Mouse (Mus musculus) lung, postnatal 0 days (tissue): ENCODE measurements around the gene Scarf1.

Experiments used
- CTCF ChIP-seq: IDR thresholded peaks from 2 replicates; pipeline ENCODE4 v1.5.1; 2016; ENCODE audit warnings: antibody characterized with exemption, mild to moderate bottlenecking
- EP300 ChIP-seq: IDR thresholded peaks from 2 replicates; pipeline ENCODE4 v1.6.1; 2016; ENCODE audit warnings: antibody characterized with exemption, mild to moderate bottlenecking, control low read depth

DNA sequence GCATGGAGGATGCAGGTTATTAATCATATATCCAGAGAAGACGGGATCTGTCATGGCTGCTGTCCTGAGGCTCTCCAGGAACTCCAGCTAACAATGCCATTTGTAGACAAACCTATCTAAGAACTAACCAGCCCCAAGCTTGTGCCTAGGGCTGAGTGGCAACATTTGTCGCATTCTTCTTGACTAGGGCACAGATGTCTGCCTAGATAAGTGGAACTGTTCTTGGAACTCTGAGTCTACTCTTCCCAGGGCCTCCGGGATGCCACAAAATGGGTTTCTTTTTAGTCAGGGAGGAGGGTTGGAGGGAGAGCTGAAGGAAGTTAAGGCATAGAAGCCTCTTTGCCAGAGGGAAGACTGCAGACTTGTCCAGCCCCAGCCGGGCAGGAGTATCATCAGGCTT, 32.7 kb downstream of the Scarf1 start:
- TF ChIP-seq CTCF, result no peak
- TF ChIP-seq EP300, result no peak
